Mouse (Mus musculus): Measurements from ENCODE around the gene Dpm3. TPM values are rescaled to one million over a fixed set of nuclear protein-coding genes. Genes with fewer than 3 reads are reported as not detected.

Dpm3 gene
- total and polyA plus RNA-seq, 3 experiments, result 237 to 271 TPM; not detected in 1

DNA sequence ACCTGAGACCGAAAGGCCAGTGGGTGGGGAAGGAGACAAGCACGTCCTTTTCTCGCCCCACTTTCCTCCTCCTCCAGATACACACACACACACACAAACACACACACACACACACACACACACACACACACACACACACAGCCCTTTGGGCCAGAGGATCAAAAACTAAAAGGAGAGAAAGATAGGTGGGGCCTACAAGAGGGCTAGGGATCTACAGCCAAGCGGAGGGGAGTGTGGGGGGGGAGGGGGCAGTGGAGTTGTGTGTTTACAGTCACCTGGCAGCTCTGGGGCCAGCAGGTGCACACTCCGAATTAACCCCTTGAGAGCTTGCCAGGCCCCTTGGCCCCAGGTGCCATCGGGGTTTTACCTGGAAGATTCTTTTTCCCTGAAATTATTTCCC, 26.5 kb upstream of the Dpm3 start:
- H3K4me3 ChIP-seq (ENCODE audit: control insufficient read depth in 1 of 2, insufficient read depth in 1 of 2, low read depth in 2 of 2, low read length in 2 of 2), result no peak overlapping the region
- peaks cover 0 to 14% of the 10 kb centered on the region in 2 experiments; a peak in 2 of 4 replicates for H3K36me3 ChIP-seq (ENCODE audit: control insufficient read depth in 1 of 2, insufficient read depth in 2 of 2, low read length in 2 of 2)
- no peak overlapping the region for H3K27ac ChIP-seq (ENCODE audit: control insufficient read depth, low read depth, low read length)
- H3K4me1 ChIP-seq (ENCODE audit: control insufficient read depth in 1 of 2, insufficient read depth in 2 of 2, low read length in 2 of 2), result peaks cover 7 to 20% of the 10 kb centered on the region in 2 experiments
- no peak overlapping the region for H3K9ac ChIP-seq (ENCODE audit: control insufficient read depth, low read depth, low read length, poor library complexity, severe bottlenecking)
- TF ChIP-seq MAX (IDR thresholded peaks at IDR 0.05; ENCODE audit: low read length) (no peak), NRF1 (IDR thresholded peaks at IDR 0.05; ENCODE audit: insufficient read depth, low read depth, low read length, poor library complexity, severe bottlenecking) (no peak), POLR2A (IDR thresholded peaks at IDR 0.05; ENCODE audit: control insufficient read depth in 1 of 2, insufficient read depth in 1 of 2, low read depth in 1 of 2, low read length in 2 of 2, poor library complexity in 1 of 2) (no peak), SMC3 (IDR thresholded peaks at IDR 0.05; ENCODE audit: low read depth, low read length) (no peak), BHLHE40 (IDR thresholded peaks at IDR 0.05; ENCODE audit: borderline replicate concordance, low read depth, low read length) (no peak), SIN3A (IDR thresholded peaks at IDR 0.05; ENCODE audit: low read length) (no peak), USF1 (IDR thresholded peaks at IDR 0.05; ENCODE audit: low read depth, low read length) (no peak), ZMIZ1 (IDR thresholded peaks at IDR 0.05; ENCODE audit: low read depth, low read length) (no peak), POLR2AphosphoS2 (IDR thresholded peaks at IDR 0.05; ENCODE audit: low read length) (no peak), ZKSCAN1 (IDR thresholded peaks at IDR 0.05; ENCODE audit: low read depth, low read length) (no peak)
- no peaks in the 10 kb centered on the region for H3K9me3 ChIP-seq (replicated peaks; ENCODE audit: insufficient read depth, low read length)
- no peaks in the 10 kb centered on the region for H3K79me2 ChIP-seq (ENCODE audit: control insufficient read depth, insufficient read depth, low read length, poor library complexity)
- H3K27me3 ChIP-seq (ENCODE audit: control insufficient read depth in 1 of 2, insufficient read depth in 2 of 2, low read length in 2 of 2), result no peaks in the 10 kb centered on the region
- no peak for DNase-seq (ENCODE audit: low read depth, low spot score)

- Histone ChIP-seq H3K9ac (ENCODE audit: control insufficient read depth, low read depth, low read length, poor library complexity, severe bottlenecking) (no peak overlapping the region), H3K4me1 (ENCODE audit: control insufficient read depth in 1 of 2, insufficient read depth in 2 of 2, low read length in 2 of 2) (peaks cover 5 to 18% of the 10 kb centered on the region in 2 experiments), H3K4me3 (ENCODE audit: control insufficient read depth in 1 of 2, insufficient read depth in 1 of 2, low read depth in 2 of 2, low read length in 2 of 2) (no peak overlapping the region), H3K9me3 (replicated peaks; ENCODE audit: insufficient read depth, low read length) (no peaks in the 10 kb centered on the region), H3K27ac (ENCODE audit: control insufficient read depth, low read depth, low read length) (no peak overlapping the region), H3K27me3 (ENCODE audit: control insufficient read depth in 1 of 2, insufficient read depth in 2 of 2, low read length in 2 of 2) (no peaks in the 10 kb centered on the region), H3K79me2 (ENCODE audit: control insufficient read depth, insufficient read depth, low read length, poor library complexity) (no peaks in the 10 kb centered on the region), H3K36me3 (ENCODE audit: control insufficient read depth in 1 of 2, insufficient read depth in 2 of 2, low read length in 2 of 2) (peaks cover 0 to 13% of the 10 kb centered on the region in 2 experiments; a peak in 2 of 4 replicates)
- peak; percentile 76 for DNase-seq (ENCODE audit: low read depth, low spot score)
- TF ChIP-seq ELF1 (IDR thresholded peaks at IDR 0.05; ENCODE audit: low read depth, low read length) (peak; percentile 48; the same call in 1 of the 2 replicates), RAD21 (IDR thresholded peaks at IDR 0.05; ENCODE audit: low read depth, low read length) (no peak), MEF2A (IDR thresholded peaks at IDR 0.05; ENCODE audit: extremely low read depth, insufficient replicate concordance, low read depth, low read length, poor library complexity, severe bottlenecking) (peak; percentile 83; the same call in 1 of the 2 replicates), CTCF (IDR thresholded peaks at IDR 0.05 in 2 of 3, conservative IDR thresholded peaks at IDR 0.05 in 1 of 3; ENCODE audit: control insufficient read depth in 1 of 3, insufficient read depth in 1 of 3, low read depth in 2 of 3, low read length in 3 of 3, poor library complexity in 1 of 3, severe bottlenecking in 1 of 3) (peak; percentile 45 to 63 (median 45); a peak in 5 of 6 replicates), GABPA (IDR thresholded peaks at IDR 0.05; ENCODE audit: low read depth, low read length) (no peak), KAT2A (conservative IDR thresholded peaks at IDR 0.05; ENCODE audit: low read depth, low read length) (no peak), BHLHE40 (IDR thresholded peaks at IDR 0.05; ENCODE audit: borderline replicate concordance, low read depth, low read length) (peak; percentile 52; the same call in 1 of the 2 replicates), TAL1 (IDR thresholded peaks at IDR 0.05; ENCODE audit: low read length) (peak; percentile 63), SMC3 (IDR thresholded peaks at IDR 0.05; ENCODE audit: low read depth, low read length) (no peak; the same call in 1 of the 2 replicates), NRF1 (IDR thresholded peaks at IDR 0.05; ENCODE audit: insufficient read depth, low read depth, low read length, poor library complexity, severe bottlenecking) (no peak), ZKSCAN1 (IDR thresholded peaks at IDR 0.05; ENCODE audit: low read depth, low read length) (no peak), UBTF (IDR thresholded peaks at IDR 0.05; ENCODE audit: borderline replicate concordance, insufficient read depth, low read depth, low read length) (no peak), E2F4 (IDR thresholded peaks at IDR 0.05; ENCODE audit: borderline replicate concordance, low read depth, low read length) (no peak), ZNF384 (IDR thresholded peaks at IDR 0.05; ENCODE audit: low read depth, low read length) (no peak), POLR2AphosphoS2 (IDR thresholded peaks at IDR 0.05; ENCODE audit: low read length) (peak; percentile 74), JUND (IDR thresholded peaks at IDR 0.05; ENCODE audit: low read depth, low read length) (no peak), HCFC1 (IDR thresholded peaks at IDR 0.05; ENCODE audit: low read depth, low read length) (0 out of 2 replicates have a peak, but pooled peaks have one; percentile 18), TCF12 (IDR thresholded peaks at IDR 0.05; ENCODE audit: low read depth, low read length) (peak; percentile 96), POLR2AphosphoS5 (IDR thresholded peaks at IDR 0.05; ENCODE audit: borderline replicate concordance, low read depth, low read length) (no peak), MYC (IDR thresholded peaks at IDR 0.05; ENCODE audit: low read depth, low read length) (no peak), ZC3H11A (IDR thresholded peaks at IDR 0.05; ENCODE audit: low read depth, low read length) (no peak), SIN3A (IDR thresholded peaks at IDR 0.05; ENCODE audit: low read length) (peak; percentile 78), MAX (IDR thresholded peaks at IDR 0.05; ENCODE audit: low read length) (no peak), MAZ (IDR thresholded peaks at IDR 0.05; ENCODE audit: low read depth, low read length) (no peak; the same call in 1 of the 2 replicates), MXI1 (IDR thresholded peaks at IDR 0.05; ENCODE audit: low read depth, low read length) (no peak), RCOR1 (IDR thresholded peaks at IDR 0.05; ENCODE audit: low read depth, low read length) (peak; percentile 97)
Measured at GRCm38 (mm10) chr3:89233562-89234110, 25.5 kb upstream of the Dpm3 start.

Data from MEL (cell line).